Mouse (Mus musculus) right cerebral cortex, adult 18-20 months (tissue): ENCODE measurements at regions not wholly inside any gene's neighbourhood (a gene's known extent, or its start where the extent isn't known, plus 50 kb on each side); places are given as distances from the start of the nearest gene placed in this dataset.

Experiments used
- DNase-seq: peaks from one replicate; pipeline ENCODE4 v3.0.0; 2022; ENCODE audit warnings: mixed read lengths

DNA sequence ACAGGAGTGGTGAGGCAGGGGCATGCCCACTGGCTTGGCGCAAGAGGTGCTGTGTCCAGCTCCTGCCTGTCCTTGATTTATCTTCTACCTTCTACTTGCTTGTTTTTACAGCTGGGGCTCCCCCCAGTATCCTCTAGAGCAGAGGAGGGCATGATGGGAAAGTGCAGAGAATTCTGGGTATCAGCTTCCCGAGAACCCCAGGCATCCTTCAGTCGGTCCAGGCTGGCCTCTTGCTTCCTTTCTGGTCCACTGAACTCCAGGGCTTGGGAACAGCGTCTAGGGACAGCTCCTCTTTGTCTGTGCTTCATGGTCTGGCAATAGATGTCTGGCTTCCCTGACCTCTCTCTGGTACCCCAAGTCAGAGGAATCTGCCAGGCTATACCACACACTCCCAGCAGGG lies 247.9 kb downstream of the Tle3 start:
- DNase-seq, result no peak

DNA sequence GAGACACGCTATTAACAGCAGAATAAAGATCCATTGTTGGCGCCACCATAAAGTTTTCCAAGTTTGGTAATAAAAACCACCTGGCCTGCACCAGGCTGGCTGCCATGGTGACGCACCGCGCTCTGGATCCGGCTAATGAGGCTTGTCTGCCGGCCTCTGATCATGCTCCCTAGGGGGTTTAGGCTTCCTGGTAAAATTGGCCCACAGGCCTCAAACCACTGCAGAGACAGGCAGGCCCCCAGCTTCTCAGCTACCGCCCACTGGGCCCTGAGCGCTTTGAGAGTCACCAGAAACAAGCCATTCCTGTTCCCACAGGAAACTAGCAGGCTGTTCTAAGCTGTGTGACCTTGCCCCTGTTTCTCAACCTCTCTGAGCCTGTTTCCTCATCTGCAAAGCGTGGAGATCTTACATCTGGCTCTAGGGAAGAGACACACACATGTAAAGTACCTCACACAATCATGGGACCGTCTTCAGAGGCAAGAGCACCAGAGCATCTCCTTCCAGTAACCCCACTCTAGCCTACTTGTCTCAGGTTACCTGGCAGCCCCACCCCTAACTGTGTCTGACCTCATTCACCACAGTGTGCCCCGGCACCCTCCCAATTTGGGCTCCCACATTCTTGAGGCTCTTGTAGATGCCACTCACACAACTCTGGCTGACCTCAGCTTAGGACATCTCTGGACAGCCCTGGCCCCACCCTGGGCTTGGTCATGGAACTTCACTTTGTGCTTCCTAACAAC lies 246.5 kb downstream of the Tle3 start:
- DNase-seq, result peak; percentile 14

GRCm38 (mm10) chr9:61617979-61618378 lies 245.8 kb downstream of the Tle3 start:
- DNase-seq, result no peak

DNA sequence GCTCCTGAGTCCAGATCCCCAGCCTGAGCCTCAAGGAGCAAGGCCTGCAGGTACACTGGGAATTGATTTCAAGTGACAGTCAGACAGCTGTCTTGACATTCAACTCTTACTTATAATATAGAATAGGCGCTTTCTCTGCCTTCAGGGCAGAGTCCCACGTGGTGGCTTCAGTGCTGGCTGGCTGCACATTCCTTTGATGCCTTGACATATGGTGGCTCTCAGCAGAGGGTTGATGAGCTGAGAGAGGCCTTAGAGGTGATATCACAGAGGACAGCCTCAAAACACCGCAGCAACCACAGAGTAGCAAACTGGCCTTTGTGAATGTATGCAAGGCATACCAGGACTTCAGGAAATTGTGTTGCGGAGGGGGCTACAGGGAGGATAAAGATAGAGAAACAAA lies 243.4 kb downstream of the Tle3 start:
- no peak for DNase-seq

- no peak for DNase-seq
These were observed 235.4 kb downstream of the Tle3 start for GRCm38 (mm10) chr9:61607576-61607975.

DNA sequence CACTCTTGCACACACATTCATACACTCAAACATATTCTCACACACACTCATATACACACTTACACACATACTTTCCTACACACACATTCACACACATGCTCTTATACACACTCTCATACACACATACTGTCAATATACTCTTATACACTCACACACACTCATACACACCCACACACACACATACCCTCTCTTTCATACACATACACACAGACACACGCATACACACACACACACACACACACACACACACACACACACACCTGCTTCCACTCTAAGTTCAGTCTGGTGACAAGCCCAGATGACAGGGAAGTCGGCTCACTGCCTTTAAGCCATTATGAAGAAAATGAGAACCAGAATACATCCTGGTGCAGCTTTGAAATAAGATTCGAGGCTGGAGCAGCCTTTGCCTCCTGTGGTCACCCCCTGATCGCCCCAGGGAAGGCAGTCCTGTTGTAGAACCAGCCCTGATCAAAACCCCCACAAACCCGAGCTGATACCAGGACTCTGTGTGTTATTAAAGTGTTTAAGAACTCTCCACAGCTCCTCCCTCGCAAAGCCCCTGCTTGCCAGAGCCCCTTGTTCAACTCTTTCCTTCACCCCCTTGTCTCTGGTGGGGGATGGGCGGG lies 230.3 kb downstream of the Tle3 start:
- no peak for DNase-seq

GRCm38 (mm10) chr9:61601911-61602310 lies 229.7 kb downstream of the Tle3 start:
- DNase-seq, result no peak

- no peak for DNase-seq
These were observed 225.1 kb downstream of the Tle3 start for GRCm38 (mm10) chr9:61597287-61597686.

DNA sequence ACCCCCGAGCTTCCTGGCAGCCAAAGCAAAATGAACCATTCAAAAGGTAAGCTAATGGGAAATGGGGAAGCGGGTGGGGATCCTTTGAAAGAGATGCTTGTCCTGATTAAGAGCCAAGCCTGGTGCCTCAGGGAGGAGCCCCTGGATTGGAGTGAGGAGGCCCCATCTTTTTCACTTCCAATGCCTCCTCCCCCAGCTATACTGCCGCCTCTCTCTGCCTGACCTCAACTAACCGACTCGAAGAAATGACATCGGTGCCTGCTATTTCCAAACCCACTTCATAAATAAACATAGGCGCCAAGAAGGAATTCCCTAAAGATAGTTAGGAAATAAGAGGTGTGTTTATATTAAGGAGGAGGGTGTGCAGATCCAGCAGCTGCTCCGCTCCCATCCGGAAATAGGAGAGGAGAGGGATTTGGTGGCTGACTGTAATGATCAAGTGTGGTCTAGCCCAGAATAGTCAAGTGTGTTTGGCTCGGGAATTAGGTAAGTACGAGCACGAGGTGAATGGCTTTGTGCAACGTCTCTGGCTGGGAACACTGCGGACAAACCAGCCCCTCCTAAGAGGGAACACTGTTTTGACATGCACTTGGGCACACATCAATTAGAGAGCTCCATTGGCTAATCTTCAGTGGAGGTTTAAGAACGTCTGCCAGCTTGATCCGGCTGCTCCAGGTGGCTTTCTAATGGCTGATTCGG lies 224.4 kb downstream of the Tle3 start:
- DNase-seq, result no peak

GRCm38 (mm10) chr9:61595170-61595967 lies 223.2 kb downstream of the Tle3 start:
- no peak for DNase-seq

GRCm38 (mm10) chr9:61593991-61594390 lies 221.8 kb downstream of the Tle3 start:
- DNase-seq, result no peak

GRCm38 (mm10) chr9:61589727-61590299 lies 217.6 kb downstream of the Tle3 start:
- no peak for DNase-seq

GRCm38 (mm10) chr9:61583281-61584072 lies 211.3 kb downstream of the Tle3 start:
- no peak for DNase-seq

GRCm38 (mm10) chr9:61581046-61581445 lies 208.9 kb downstream of the Tle3 start:
- DNase-seq, result no peak

GRCm38 (mm10) chr9:61578255-61578654 lies 206.1 kb downstream of the Tle3 start:
- peak; percentile 41 for DNase-seq

GRCm38 (mm10) chr9:61573634-61574359 lies 201.6 kb downstream of the Tle3 start:
- DNase-seq, result peak; percentile 86

GRCm38 (mm10) chr9:61563017-61563416 lies 190.9 kb downstream of the Tle3 start:
- DNase-seq, result no peak

GRCm38 (mm10) chr9:61561551-61561950 lies 189.4 kb downstream of the Tle3 start:
- DNase-seq, result no peak

- DNase-seq, result peak; percentile 53
These were observed 186.5 kb downstream of the Tle3 start for GRCm38 (mm10) chr9:61558621-61559020.

DNA sequence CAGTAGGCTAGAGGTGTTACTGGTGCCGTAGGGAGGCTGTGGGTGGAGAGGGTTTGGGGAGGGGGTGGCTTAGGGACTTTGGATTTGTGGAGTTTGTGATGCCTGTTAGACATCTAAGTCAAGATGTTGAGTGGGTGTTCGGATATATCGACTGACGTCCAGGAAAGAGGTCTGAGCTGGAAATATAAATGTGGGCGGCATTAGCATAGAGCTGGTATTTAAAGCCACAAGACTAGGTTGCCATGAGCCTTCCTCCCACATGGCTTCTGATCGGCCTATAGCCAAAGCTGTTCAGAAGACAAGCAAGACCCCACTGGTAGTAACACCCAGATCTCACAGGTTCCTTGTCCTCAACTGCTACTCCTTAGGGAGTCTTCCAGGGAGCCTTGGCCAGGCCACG lies 184.9 kb downstream of the Tle3 start:
- DNase-seq, result peak; percentile 28

DNA sequence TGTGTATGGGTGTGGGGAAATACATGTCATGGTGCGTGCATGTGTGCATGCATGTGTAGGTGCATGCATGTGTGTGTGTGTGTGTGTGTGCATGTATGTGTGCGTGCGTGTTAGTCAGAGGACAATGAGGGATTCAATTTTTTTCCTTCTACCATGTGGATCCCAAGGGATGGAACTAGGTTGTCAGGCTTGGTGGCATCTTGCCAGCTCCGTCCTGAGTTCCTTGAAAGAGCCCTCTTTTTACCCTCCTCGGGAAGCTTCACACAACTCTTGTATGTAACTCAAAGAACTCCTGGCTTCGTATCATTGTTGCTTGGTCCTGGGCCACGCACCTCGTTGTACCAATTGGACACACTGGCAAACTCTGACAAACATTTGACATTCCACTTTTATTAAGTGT lies 183.0 kb downstream of the Tle3 start:
- no peak for DNase-seq
